Mouse (Mus musculus) midbrain, embryonic 15.5 days (tissue): ENCODE results near the gene Heg1. TPM values are rescaled to one million over a fixed set of nuclear protein-coding genes. Genes with fewer than 3 reads are reported as not detected.

Experiments
- ATAC-seq: fragments of 200-750 bp; cut with Nextera tagmentation; replicated peaks from 2 replicates; pipeline ENCODE4 v1.8.0; 2017; ENCODE audit warnings: moderate TSS enrichment
- H3K27ac ChIP-seq: fragments of 300-500 bp; sonication (generic); 2 replicates; pipeline ENCODE4 v1.5.1; 2015; ENCODE audit warnings: mild to moderate bottlenecking, inconsistent platforms
- H3K27me3 ChIP-seq: fragments of 300-500 bp; sonication (generic); replicated peaks from 2 replicates; pipeline ENCODE4 v1.6.1; 2015; ENCODE audit warnings: inconsistent platforms
- H3K36me3 ChIP-seq: fragments of 300-500 bp; sonication (generic); replicated peaks from 2 replicates; pipeline ENCODE4 v1.6.1; 2015; ENCODE audit warnings: inconsistent platforms
- H3K4me1 ChIP-seq: fragments of 300-500 bp; sonication (generic); 2 replicates; pipeline ENCODE4 v1.6.1; 2015; ENCODE audit warnings: inconsistent platforms
- H3K4me2 ChIP-seq: fragments of 300-500 bp; sonication (generic); 2 replicates; pipeline ENCODE4 v1.6.1; 2015; ENCODE audit warnings: inconsistent platforms, mild to moderate bottlenecking, moderate library complexity
- H3K4me3 ChIP-seq: fragments of 300-500 bp; sonication (generic); 2 replicates; pipeline ENCODE4 v1.5.1; 2015; ENCODE audit warnings: mild to moderate bottlenecking, inconsistent platforms
- H3K9ac ChIP-seq: fragments of 300-500 bp; sonication (generic); 2 replicates; pipeline ENCODE4 v1.6.1; 2015; ENCODE audit warnings: mild to moderate bottlenecking, inconsistent platforms
- H3K9me3 ChIP-seq: fragments of 300-500 bp; sonication (generic); 2 replicates; pipeline ENCODE4 v1.6.1; 2016; ENCODE audit warnings: inconsistent platforms
- WGBS: fragments of 180-500 bp; shearing (Covaris S2); methylation state at CpG from one replicate; pipeline ENCODE4 v1.1.7; 2015; ENCODE audit warnings: mixed read lengths; 5-methylcytosine and 5-hydroxymethylcytosine counted together
- polyA plus RNA-seq: library from polyadenylated mRNA; unstranded; fragments of >200 nt; fragmentation: Nextera tagmentation; extraction: Ambion mirVana; gene quantifications from 2 replicates; pipeline ENCODE4 v1.2.1, GENCODE M21; 2015

Heg1 gene
- polyA plus RNA-seq, 1 experiment from 2014 or later = 14.2 TPM

DNA sequence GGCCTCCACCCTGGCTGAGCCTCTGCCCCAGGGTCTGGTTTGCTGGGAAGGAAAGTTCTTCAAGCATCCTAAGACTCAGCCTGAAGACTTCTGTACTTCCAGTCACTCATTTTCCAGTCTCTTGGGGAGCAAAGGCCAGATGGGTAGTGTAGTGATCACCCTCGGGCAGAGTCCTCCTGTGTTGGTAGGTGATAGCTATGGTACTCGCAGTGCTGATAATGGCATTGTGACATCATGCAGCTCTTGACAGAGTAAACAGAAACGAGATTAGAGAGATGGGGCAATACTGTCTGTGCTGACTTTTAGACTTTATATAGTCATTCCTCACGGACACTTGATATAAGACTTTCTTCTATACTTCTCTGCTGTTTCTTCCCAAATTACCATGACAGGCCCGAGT lies 88.6 kb downstream of the Heg1 start:
- WGBS = 90% methylated on average over 5 of the region's 5 CpGs
- no peaks in the 10 kb centered on the region for H3K27me3 ChIP-seq
- no peak overlapping the region for H3K4me3 ChIP-seq
- H3K4me2 ChIP-seq = no peak overlapping the region
- no peaks in the 10 kb centered on the region for H3K4me1 ChIP-seq
- ATAC-seq = no peak
- no peak overlapping the region for H3K27ac ChIP-seq
- H3K36me3 ChIP-seq = no peaks in the 10 kb centered on the region
- no peak overlapping the region for H3K9ac ChIP-seq
- H3K9me3 ChIP-seq = no peaks in the 10 kb centered on the region

GRCm38 (mm10) chr16:33774972-33775371 lies 90.8 kb downstream of the Heg1 start:
- Histone ChIP-seq H3K4me1 (no peaks in the 10 kb centered on the region), H3K4me3 (no peak overlapping the region), H3K9me3 (no peaks in the 10 kb centered on the region), H3K27ac (no peak overlapping the region), H3K36me3 (no peaks in the 10 kb centered on the region), H3K9ac (no peak overlapping the region), H3K4me2 (no peak overlapping the region), H3K27me3 (no peaks in the 10 kb centered on the region)
- 65% methylated on average over 3 of the region's 3 CpGs for WGBS
- ATAC-seq = no peak

DNA sequence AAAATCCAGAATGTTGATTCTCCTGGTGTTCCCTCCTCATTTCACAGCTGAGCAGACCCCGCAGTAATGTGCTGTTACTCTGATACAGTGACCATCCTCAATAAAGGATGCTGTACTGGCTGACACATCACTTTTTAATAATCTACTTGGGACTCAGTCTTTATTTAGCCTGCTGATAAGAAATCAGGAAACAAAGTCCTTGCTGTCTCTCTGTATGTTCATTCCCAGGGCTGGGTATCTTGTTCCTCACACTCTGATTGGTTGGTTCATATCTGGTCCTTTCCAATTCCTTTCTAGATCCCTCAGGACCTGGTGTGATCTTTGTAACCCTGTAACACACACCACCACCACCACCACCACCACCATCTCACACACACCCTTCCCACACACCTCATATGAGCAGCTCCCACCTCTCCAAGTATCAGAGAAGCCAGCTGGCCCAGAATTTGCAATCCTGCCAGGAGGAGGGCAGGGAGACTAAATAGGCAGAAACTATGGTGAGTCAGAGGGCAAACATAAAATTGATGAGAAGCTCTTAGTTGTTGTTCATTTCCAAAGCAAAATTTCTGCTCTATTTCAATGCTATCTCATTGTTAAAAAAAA lies 91.7 kb downstream of the Heg1 start:
- Histone ChIP-seq H3K4me2 (no peak overlapping the region), H3K9ac (no peak overlapping the region), H3K27me3 (no peaks in the 10 kb centered on the region), H3K27ac (no peak overlapping the region), H3K4me3 (no peak overlapping the region), H3K4me1 (no peaks in the 10 kb centered on the region), H3K9me3 (no peaks in the 10 kb centered on the region), H3K36me3 (no peaks in the 10 kb centered on the region)
- WGBS = 81% methylated on average over 1 of the region's 1 CpGs
- ATAC-seq = no peak

GRCm38 (mm10) chr16:33776766-33777529 lies 92.8 kb downstream of the Heg1 start:
- Histone ChIP-seq H3K4me3 (no peak overlapping the region), H3K36me3 (no peaks in the 10 kb centered on the region), H3K4me2 (no peak overlapping the region), H3K27me3 (no peaks in the 10 kb centered on the region), H3K4me1 (no peaks in the 10 kb centered on the region), H3K27ac (no peak overlapping the region), H3K9me3 (no peaks in the 10 kb centered on the region), H3K9ac (no peak overlapping the region)
- ATAC-seq = no peak
- 86% methylated on average over 7 of the region's 7 CpGs for WGBS

- H3K9ac ChIP-seq = no peak overlapping the region
- no peaks in the 10 kb centered on the region for H3K27me3 ChIP-seq
- H3K27ac ChIP-seq = no peak overlapping the region
- no peaks in the 10 kb centered on the region for H3K9me3 ChIP-seq
- no peak for ATAC-seq
- H3K4me2 ChIP-seq = no peak overlapping the region
- H3K4me1 ChIP-seq = no peaks in the 10 kb centered on the region
- H3K4me3 ChIP-seq = no peak overlapping the region
- WGBS = 94% methylated on average over 6 of the region's 6 CpGs
- H3K36me3 ChIP-seq = no peaks in the 10 kb centered on the region
These were observed 93.4 kb downstream of the Heg1 start for GRCm38 (mm10) chr16:33777607-33778006.

DNA sequence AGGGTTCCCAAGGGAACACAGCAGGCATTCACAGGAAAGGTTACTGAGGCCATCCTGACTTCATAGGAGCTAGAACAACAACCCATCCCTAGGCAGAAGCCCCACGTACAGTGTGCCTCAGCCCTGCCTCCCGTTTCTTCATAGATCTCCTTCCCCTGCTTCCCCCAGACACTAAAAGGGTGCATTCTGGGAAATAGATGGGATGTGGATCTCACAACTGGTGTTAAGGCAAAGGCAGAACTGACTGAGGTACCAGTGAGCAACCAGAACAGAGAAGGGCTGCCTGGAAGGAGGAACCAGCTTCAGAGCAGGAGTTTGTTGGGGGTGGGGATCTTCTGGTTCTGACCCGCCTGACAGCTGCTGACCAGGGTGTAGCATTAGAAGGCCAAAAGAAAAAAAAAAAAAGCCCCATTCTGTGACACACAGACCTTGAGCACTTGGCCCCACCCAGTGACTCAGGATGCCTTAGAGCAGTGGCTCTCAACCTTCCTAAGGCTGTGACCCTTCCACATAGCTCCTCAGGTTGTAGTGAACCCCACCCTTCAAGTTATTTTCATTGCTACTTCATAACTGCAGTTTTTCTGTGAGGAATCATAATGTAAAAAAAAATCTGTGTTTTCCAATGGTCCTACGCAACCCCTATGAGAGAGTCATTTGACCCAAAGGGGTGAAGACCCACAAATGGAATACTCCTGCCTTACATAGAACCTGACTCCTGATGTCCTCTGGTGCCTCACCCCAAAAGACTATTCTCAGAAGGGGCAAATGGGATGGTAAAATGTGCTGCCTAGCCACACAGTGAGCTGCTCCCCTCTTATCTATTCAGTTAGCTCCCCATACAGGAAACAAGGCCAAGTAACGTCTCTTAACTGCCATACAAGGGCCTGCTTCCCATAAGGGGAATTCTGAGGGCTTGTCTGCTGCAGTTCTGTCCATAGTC lies 97.9 kb downstream of the Heg1 start:
- 79% methylated on average over 5 of the region's 5 CpGs for WGBS
- Histone ChIP-seq H3K4me3 (no peak overlapping the region), H3K4me2 (no peak overlapping the region), H3K4me1 (no peaks in the 10 kb centered on the region), H3K9me3 (no peaks in the 10 kb centered on the region), H3K27ac (no peak overlapping the region), H3K27me3 (no peaks in the 10 kb centered on the region), H3K9ac (no peak overlapping the region), H3K36me3 (no peaks in the 10 kb centered on the region)
- no peak for ATAC-seq

GRCm38 (mm10) chr16:33782729-33783091 lies 98.5 kb downstream of the Heg1 start:
- H3K9me3 ChIP-seq = no peaks in the 10 kb centered on the region
- ATAC-seq = no peak
- H3K4me2 ChIP-seq = no peak overlapping the region
- no peaks in the 10 kb centered on the region for H3K27me3 ChIP-seq
- no peaks in the 10 kb centered on the region for H3K4me1 ChIP-seq
- 92% methylated on average over 1 of the region's 1 CpGs for WGBS
- H3K36me3 ChIP-seq = no peaks in the 10 kb centered on the region
- H3K4me3 ChIP-seq = no peak overlapping the region
- H3K27ac ChIP-seq = no peak overlapping the region
- no peak overlapping the region for H3K9ac ChIP-seq

GRCm38 (mm10) chr16:33784547-33784946 lies 100.4 kb downstream of the Heg1 start:
- H3K9me3 ChIP-seq = no peaks in the 10 kb centered on the region
- no peak overlapping the region for H3K4me2 ChIP-seq
- no peak overlapping the region for H3K4me3 ChIP-seq
- H3K27ac ChIP-seq = no peak overlapping the region
- 86% methylated on average over 1 of the region's 1 CpGs for WGBS
- no peaks in the 10 kb centered on the region for H3K27me3 ChIP-seq
- H3K9ac ChIP-seq = no peak overlapping the region
- ATAC-seq = no peak
- H3K36me3 ChIP-seq = no peaks in the 10 kb centered on the region
- no peaks in the 10 kb centered on the region for H3K4me1 ChIP-seq

- no peak for ATAC-seq
- WGBS = 83% methylated on average over 8 of the region's 8 CpGs
- Histone ChIP-seq H3K27ac (no peak overlapping the region), H3K9ac (no peak overlapping the region), H3K4me3 (no peak overlapping the region), H3K36me3 (no peaks in the 10 kb centered on the region), H3K4me2 (no peak overlapping the region), H3K27me3 (no peaks in the 10 kb centered on the region), H3K9me3 (no peaks in the 10 kb centered on the region), H3K4me1 (no peaks in the 10 kb centered on the region)
These were observed 101.0 kb downstream of the Heg1 start for GRCm38 (mm10) chr16:33785092-33785704.

- no peaks in the 10 kb centered on the region for H3K4me1 ChIP-seq
- no peak overlapping the region for H3K9ac ChIP-seq
- no peaks in the 10 kb centered on the region for H3K9me3 ChIP-seq
- H3K27me3 ChIP-seq = no peaks in the 10 kb centered on the region
- H3K4me2 ChIP-seq = no peak overlapping the region
- H3K27ac ChIP-seq = no peak overlapping the region
- no peaks in the 10 kb centered on the region for H3K36me3 ChIP-seq
- WGBS = 76% methylated on average over 7 of the region's 7 CpGs
- ATAC-seq = no peak
- no peak overlapping the region for H3K4me3 ChIP-seq
These were observed 102.7 kb downstream of the Heg1 start for GRCm38 (mm10) chr16:33786657-33787390.

DNA sequence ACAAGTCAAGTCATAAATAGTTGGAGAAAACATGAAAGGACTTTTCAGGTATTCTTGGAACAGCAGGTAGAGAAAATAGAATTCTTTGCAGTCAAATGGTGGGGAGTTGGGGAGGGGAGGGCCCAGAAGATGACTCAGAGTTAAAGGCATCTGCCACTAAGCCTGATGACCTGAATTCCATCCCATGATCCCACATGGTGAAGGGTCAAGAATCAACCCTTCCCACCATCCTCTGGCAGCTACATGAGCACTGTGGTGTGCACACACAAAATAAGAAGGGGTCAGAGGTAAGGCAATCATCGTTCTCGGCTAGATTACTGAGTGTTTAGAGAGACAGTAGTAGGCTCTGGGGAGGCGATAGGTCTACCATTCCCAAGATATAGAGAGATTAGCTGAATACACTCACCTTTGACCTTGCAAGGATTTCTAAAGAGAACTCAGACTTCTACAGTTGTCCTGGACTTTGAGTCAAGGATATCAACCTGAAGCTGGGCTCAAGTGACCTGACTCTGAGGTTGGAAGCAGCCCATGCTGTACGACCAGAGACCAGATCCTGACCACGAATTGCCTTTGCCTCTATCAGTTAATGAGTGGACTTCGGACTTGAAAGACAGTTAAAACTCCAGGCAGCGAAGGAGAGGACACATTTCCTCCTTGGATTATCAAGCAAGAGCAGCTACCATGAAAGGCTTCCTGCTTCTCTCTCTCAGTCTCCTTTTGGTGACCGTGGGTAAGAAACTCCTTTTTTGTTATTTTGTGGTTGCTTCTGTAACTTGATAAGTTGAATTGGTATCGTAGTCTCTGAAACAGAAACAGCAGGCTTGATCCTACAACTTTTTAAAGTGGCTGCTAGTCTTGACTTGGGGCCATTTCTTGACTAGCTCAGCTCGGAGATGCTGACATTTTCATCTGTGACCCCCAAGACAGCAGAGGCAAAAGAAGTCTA lies 109.9 kb downstream of the Heg1 start, which contains the start of gene Muc13:
TSS of gene Muc13 (plus strand) at position 192 of the 946 bp plus-strand sequence.
- 89% methylated on average over 10 of the region's 10 CpGs for WGBS
- no peaks in the 10 kb centered on the region for H3K27me3 ChIP-seq
- no peaks in the 10 kb centered on the region for H3K9me3 ChIP-seq
- no peaks in the 10 kb centered on the region for H3K4me1 ChIP-seq
- no peaks in the 10 kb centered on the region for H3K36me3 ChIP-seq
- H3K9ac ChIP-seq = no peak within 1 kb of the TSS
- no peak within 1 kb of the TSS for H3K4me3 ChIP-seq
- no peak within 1 kb of the TSS for H3K27ac ChIP-seq
- ATAC-seq = no peak
- no peak within 1 kb of the TSS for H3K4me2 ChIP-seq
